Mouse (Mus musculus) brown adipose tissue, adult 24 weeks (tissue): ENCODE measurements around the gene Dag1. TPM values are rescaled to one million over a fixed set of nuclear protein-coding genes. Genes with fewer than 3 reads are reported as not detected.
"Not testable (repeated sequence)": the region's sequence is repeated elsewhere in the genome, so short reads cannot be mapped to it uniquely, and the experiment has no call there.

ENCODE experiments used
- H3K27ac ChIP-seq: fragments of 200-500 bp; replicated peaks from 2 replicates; pipeline ENCODE4 v1.5.1; 2012; ENCODE audit warnings: low read depth, mild to moderate bottlenecking, low read length
- H3K4me1 ChIP-seq: fragments of 200-500 bp; 2 replicates; pipeline ENCODE4 v1.6.1; 2012; ENCODE audit warnings: low read length, mixed read lengths; ENCODE audit not compliant: control insufficient read depth, insufficient read depth, insufficient read length
- H3K4me3 ChIP-seq: fragments of 200-500 bp; 2 replicates; pipeline ENCODE4 v1.5.1; 2012; ENCODE audit warnings: low read depth, mild to moderate bottlenecking, low read length, moderate library complexity; ENCODE audit not compliant: insufficient read depth
- polyA plus RNA-seq: library from polyadenylated mRNA; stranded (reverse); fragments of >200 nt; gene quantifications from 2 replicates; pipeline ENCODE4 v1.2.4, GENCODE M21; 2012; ENCODE audit not compliant: missing spikeins, insufficient read depth, insufficient read length

Dag1 gene
- polyA plus RNA-seq, 1 experiment, result 133 TPM

DNA sequence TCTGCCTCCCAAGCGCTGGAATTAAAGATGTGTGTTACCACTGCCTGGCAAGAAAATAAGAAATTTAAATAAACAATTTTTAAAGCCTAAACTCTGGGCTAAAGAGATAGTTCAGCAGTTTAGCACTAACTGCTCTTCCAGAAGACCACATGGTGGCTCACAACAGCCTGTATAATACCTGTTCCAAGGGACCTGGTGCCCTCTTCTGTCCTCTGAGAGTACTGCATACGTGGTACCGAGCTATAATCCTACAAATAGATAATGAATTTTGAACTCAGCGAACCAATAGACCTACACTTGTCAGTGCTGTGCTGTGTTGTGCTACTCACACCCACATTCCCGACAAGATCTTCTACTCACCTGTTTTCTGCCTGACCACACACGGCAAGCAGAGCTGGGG is 20.7 kb upstream of the Dag1 start:
- H3K27ac ChIP-seq, result no peak overlapping the region
- H3K4me3 ChIP-seq, result no peak overlapping the region
- peaks cover 2% of the 10 kb centered on the region for H3K4me1 ChIP-seq

DNA sequence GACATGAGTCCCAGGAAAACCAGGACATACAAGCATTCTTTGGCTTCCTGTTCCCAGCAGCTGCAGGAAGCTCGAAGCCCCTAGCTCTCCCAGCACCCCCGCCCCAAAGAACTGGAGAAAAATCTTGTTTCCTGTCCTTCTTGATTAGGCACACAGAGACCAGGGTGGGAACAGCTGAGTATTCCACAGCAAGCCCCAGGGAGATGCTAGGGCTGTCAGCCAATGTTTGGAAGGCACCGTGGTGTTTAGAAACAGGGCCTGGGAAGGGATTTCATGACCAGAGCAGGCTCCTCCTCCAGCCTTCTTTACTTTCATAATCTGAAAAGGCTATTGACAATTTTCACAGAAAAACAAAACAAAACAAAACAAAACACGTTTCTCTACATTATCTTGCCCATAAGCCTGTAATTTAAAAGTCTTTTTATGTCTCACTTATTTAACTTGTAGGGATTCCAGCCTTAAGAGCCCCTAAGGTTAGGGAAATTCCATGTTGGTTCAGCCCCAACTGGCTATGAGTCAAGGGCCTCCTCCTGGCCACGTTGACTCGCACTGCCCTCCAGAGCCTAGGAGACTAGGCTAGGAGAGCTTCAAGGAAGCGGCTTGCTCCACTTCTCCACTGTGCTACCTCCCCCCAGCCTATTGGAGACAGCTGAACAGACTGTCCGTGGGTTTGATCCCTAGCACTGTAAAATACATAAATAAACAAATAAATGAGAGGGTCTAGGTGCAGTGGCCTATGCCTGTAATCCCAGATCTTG is 16.5 kb upstream of the Dag1 start:
- Histone ChIP-seq H3K4me3 (no peak overlapping the region), H3K27ac (peak overlapping the region; percentile 72)

DNA sequence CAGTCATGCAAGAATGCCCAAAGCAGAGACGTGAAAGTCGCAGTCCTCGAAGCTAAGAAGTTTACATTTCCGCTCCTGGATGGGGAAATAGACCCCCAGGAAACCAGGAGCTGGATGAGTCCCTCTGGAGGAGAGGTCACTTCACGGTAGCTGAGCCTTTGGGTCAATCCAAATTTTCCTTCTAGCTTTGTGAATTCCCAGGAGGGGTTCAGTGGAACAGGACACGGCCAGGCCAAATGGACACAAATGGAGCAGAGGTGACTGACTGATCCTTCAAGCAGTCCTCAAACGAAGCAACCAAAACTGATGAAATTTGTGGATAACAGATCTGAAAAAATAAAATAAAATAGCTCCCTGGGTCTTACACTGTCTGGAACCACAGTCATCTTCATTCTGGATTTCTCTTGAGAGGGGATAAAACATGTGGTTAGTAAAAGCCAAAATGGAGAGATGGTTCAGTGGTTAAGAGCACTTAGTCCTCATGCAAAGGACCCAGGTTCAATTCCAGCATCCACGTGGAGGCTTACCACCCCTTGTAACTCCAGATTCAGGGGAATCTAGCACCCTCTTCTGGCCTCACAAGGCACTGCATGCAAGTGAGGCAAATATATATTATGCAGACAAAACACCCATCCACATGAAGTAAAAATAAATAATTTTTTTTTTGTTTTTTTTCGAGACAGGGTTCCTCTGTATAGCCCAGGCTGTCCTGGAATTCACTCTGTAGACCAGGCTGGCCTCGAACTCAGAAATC is 15.1 kb upstream of the Dag1 start:
- Histone ChIP-seq H3K4me1 (peaks cover 7% of the 10 kb centered on the region), H3K4me3 (no peak overlapping the region), H3K27ac (peak overlapping the region; percentile 91)

More for the DNA sequence above, 16.5 kb upstream of the Dag1 start:
- H3K4me1 ChIP-seq, result peaks cover 6% of the 10 kb centered on the region

DNA sequence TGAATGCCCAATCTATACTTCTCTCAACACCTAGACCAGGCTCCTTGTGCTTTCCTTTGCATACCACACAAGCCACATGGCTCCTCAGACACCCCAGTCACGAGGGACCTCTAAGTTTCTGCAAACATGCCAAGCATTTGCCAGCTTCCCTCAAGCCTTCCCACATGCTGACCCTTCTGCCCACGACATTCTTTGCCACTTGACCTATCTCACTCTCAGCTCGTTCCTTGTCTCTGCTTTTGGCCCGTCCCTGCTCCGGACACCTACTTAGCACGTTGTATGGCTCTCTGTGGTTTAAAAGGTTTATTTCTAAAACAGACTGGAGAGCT is 11.5 kb upstream of the Dag1 start:
- Histone ChIP-seq H3K27ac (peak overlapping the region; percentile 71), H3K4me3 (no peak overlapping the region)

DNA sequence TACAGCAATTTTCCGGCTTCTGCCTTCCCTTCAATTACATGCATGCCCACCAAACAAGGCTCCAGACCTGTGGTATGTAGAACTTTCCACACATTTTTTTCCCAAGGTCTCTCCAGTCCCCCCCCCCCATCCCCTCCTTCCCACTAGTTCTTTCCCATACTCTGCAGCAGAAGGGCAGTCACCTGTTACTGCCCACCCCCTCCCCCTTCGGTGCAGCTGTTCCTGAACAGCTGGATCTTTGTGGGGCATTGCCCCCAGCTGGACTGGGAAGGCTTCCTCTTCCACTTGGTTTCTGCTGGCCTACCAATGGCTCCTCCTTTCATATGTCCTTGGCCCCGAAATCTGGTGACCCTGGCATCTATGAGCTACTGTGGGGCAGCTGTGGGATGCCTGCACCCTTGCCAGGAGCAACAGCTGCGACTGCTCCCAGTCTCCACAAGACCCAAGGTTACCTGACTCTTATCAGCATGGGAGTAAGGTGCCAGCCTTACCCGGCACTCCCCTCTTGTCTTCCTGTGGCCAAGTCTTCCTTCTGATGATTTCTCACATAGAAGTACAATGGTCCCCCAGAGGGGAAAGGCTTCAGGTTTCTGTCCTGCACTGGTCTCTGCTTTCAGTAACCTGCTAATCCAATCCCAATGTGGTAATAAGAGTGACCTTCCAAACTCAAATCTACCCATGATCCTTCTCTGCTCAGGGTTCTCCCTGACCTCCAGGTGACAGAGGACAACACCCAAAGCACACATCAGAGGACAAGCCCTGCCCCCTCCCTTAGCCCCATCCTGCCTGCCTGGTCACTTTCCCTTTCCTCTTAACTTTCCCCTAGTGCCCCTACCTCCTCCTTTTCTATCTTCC is 10.9 kb upstream of the Dag1 start:
- H3K4me1 ChIP-seq, result peaks cover 14% of the 10 kb centered on the region
- H3K27ac ChIP-seq, result peak overlapping the region; percentile 71
- peak overlapping the region; percentile 49 for H3K4me3 ChIP-seq

More for the DNA sequence above, 11.5 kb upstream of the Dag1 start:
- H3K4me1 ChIP-seq, result peaks cover 14% of the 10 kb centered on the region

DNA sequence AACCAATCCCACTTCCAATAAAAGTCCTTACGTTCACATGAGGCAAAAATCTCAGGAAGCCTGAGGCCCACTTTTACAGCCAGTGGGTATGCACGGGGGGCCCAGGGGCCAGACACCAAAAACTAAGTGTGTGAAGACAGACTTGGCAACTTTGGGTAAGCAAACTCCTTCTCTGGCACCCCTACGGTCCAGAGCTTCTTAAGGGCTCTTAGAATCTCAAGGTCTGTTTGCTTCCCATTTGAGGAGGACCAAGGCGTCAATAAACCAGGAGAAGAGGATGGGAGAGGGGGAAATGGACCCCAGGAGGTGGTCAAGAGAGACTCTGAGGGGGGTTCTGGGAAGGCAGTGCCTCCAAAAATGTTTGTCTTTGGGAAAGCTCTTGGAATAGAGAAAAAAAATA is 9.7 kb upstream of the Dag1 start:
- peak overlapping the region; percentile 64 for H3K27ac ChIP-seq

DNA sequence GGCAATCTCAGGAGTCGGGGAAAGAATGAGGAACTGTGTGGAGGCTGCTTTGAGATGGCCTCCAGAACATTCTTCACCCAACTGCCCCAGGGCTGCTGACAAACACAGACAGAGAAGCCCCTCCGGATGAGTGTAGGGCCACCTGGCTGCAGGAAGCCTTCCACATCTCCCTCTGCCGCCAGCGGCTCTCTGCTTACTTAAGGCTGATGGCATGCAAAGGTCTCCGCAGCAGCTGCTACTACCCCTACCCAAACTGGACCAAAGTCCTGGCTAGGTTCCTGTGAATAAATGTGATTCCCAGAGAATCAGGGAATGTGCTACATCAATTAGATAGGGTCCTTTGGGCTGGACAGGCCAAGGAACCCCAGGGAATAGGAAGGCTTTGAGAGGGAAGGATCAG is 8.9 kb upstream of the Dag1 start:
- Histone ChIP-seq H3K27ac (peak overlapping the region; percentile 64; the same call in 1 of the 2 replicates), H3K4me1 (peaks cover 10% of the 10 kb centered on the region), H3K4me3 (0 out of 2 replicates have a peak overlapping the region, but pooled peaks have one; percentile 5)

More for the DNA sequence above, 9.7 kb upstream of the Dag1 start:
- H3K4me1 ChIP-seq, result peaks cover 10% of the 10 kb centered on the region
- peak overlapping the region; percentile 19; the same call in 1 of the 2 replicates for H3K4me3 ChIP-seq

GRCm38 (mm10) chr9:108271941-108272340 is 8.2 kb upstream of the Dag1 start:
- Histone ChIP-seq H3K4me1 (peaks cover 13% of the 10 kb centered on the region), H3K27ac (no peak overlapping the region; the same call in 1 of the 2 replicates), H3K4me3 (no peak overlapping the region)

- peaks cover 18% of the 10 kb centered on the region for H3K4me1 ChIP-seq
- not testable (repeated sequence) for H3K4me3 ChIP-seq, H3K27ac ChIP-seq
Observed at GRCm38 (mm10) chr9:108268701-108269100, 4.9 kb upstream of the Dag1 start.

- H3K4me3 ChIP-seq, result no peak overlapping the region
- H3K27ac ChIP-seq, result no peak overlapping the region; the same call in 1 of the 2 replicates
- peaks cover 17% of the 10 kb centered on the region for H3K4me1 ChIP-seq
Observed at GRCm38 (mm10) chr9:108267691-108268090, 3.9 kb upstream of the Dag1 start.

DNA sequence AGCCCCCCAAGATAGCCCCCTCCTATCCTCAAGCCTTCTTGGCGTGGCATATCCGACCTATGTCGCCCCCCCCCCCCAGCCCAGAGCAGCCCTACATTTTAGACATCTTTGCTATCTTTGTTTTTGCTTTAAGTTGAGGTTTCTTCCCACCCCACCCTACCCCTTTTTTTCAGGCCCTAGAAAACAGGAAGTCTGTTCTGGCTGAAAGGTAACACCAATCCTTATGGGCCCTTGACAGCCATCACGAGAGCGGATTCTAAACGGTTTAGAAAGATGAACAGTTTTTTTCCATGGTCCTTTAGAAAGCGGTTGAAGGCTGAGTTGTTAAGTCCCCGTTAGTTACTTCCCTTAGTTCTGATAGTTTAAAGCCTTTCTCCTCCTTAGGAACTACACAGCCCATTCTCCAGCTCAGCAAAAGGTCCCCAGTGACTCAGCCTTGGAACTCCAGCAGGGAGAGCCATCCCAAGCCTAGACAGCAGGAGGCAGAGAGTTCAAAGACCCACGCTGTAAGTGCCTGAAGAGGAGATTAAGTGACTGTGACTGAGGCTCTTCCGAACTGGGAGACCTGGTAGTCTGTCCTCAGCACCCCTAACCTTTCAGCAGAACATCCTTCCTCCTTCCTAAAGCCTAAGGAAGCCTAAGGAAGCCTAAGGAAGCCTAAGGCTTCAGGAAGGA is 2.6 kb upstream of the Dag1 start:
- peaks cover 20% of the 10 kb centered on the region for H3K4me1 ChIP-seq
- H3K27ac ChIP-seq, result peak overlapping the region; percentile 10

DNA sequence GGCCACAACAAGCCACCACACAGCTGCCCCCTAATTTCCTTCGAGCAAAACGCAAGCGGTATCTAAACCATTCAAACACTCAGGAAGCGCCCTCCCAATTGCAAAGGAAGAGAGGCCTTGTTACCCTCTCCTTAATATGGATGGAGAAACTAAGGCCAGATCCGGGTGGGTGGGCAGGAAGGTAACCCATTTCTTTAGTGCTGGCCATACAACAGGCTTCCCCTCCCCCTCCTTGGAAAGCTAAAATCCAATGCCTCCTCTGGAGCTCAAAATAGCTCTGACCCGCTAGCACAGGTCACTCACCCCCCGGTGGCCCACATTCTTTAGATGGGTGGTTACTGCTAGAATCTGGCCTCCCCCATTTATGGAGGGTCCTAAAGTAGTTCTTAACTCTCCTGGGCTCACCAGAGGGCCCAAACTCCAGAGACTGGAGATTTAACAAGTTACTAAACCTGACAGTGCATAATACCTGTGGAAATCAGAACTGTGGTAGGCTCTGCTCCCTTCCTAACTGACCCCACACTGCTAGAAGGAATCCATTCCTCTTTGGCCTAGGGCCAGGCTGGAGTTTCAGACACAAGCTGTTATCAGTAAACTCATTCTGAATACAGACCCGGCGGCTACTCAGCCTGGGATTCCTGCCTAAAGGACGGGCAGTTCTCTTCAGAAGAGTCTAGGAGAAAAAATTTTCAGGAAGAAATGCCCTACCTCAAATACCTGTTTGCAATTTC is 598 bp upstream of the Dag1 start:
- Histone ChIP-seq H3K27ac (peak overlapping the region; percentile 78), H3K4me1 (peaks cover 18% of the 10 kb centered on the region), H3K4me3 (peak overlapping the region; percentile 67)

More for the DNA sequence above, 2.6 kb upstream of the Dag1 start:
- no peak overlapping the region for H3K4me3 ChIP-seq

GRCm38 (mm10) chr9:108263131-108263681 is 552 bp downstream of the Dag1 start:
- H3K27ac ChIP-seq, result peak overlapping the region; percentile 43
- peaks cover 19% of the 10 kb centered on the region for H3K4me1 ChIP-seq
- peak overlapping the region; percentile 77 for H3K4me3 ChIP-seq
